Mouse (Mus musculus): ENCODE measurements around the gene Rnf217.

DNA sequence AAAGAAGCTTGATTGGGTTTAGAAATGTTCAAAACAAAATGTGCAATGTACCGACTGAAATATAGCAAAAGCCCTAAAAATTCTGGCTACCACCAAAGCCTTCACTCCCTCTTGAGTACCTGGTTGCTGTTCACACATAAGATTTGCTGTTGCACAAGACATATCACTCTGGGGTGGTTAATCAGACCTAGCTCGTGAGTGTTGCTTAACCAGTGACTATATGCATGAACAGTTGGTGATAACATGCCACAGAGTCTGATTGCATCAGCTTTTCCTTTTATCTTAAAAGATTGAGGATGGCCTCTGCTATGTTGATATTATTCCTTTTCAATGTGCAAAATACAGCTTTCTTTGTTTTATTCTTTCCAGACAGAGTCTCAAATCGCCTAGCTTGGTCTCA is 38.3 kb upstream of the Rnf217 start:
- TF ChIP-seq CTCF (IDR thresholded peaks at IDR 0.05; ENCODE audit: low read depth, low read length) (no peak), POLR2A (IDR thresholded peaks at IDR 0.05; ENCODE audit: borderline replicate concordance, low read depth, low read length) (no peak)

Data from bone marrow macrophage, adult 2 months (primary cell).